Mouse (Mus musculus): ENCODE data around the gene Crybb2. TPM values are rescaled to one million over a fixed set of nuclear protein-coding genes. Genes with fewer than 3 reads are reported as not detected.

The Crybb2 gene
- polyA plus RNA-seq, 1 experiment = not detected

DNA sequence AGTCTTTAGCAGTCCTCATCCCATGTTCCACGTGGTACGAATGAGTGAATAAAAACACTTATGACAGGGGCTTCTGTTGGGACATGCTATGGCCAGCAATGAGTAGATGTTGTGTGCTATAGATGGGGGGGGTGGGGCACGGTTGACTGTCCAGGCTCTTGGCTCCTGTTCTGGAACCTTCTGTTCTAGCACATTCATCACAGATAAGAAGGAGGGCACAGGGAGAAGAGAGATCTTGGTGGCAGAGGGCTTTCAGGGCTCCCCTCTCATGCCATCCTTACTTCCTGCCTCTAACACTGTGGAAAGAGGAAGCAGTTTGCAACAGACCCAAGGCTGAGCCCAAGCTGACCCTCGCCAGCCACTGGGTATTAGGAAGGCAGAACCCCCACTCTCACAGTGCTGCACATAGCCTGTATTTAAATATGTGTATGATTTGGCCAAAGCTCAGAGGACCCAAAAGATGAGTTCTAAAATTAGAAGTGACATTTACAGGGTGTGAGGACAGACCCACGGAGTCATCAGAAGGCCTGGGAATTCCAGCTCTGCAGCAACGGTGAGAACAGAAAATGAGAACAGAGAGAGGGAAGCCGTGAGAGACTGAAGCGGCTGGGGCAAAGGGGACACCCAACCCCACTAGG, 60.6 kb downstream of the Crybb2 start:
- no peak overlapping the region for H3K4me2 ChIP-seq (ENCODE audit: low read depth)
- H3K36me3 ChIP-seq (ENCODE audit: control insufficient read depth, insufficient read depth) = no peaks in the 10 kb centered on the region
- no peak overlapping the region for H3K4me3 ChIP-seq
- no peaks in the 10 kb centered on the region for H3K79me2 ChIP-seq (ENCODE audit: control insufficient read depth, insufficient read depth)
- no peak overlapping the region for H3ac ChIP-seq (ENCODE audit: control insufficient read depth, insufficient read length)
- H3K27me3 ChIP-seq (ENCODE audit: control insufficient read depth, insufficient read depth, insufficient read length) = peaks cover 8% of the 10 kb centered on the region
- TF ChIP-seq MAX (IDR thresholded peaks at IDR 0.05; ENCODE audit: low read depth) = no peak

DNA sequence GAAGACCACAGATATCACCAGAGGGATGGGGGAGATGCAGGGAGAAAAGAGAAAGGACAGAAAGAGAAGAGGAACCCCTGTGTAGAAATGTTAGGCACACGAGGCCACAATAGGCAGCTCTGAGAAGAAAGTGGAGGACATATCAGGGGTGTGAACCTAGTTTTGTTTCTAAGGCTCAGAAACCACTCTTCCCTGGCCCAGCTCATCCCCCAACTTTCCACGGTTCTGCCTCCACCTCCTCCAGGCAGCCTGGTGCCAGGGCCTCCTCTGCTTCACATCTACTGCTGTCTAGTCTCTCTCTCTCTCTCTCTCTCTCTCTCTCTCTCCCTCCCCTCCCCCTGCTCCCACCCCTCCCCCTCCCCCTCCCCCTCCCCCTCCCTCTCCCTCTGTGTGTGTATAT, 61.4 kb downstream of the Crybb2 start:
- no peaks in the 10 kb centered on the region for H3K79me2 ChIP-seq (ENCODE audit: control insufficient read depth, insufficient read depth)
- H3K4me3 ChIP-seq = no peak overlapping the region
- TF ChIP-seq USF1 (IDR thresholded peaks at IDR 0.05; ENCODE audit: low read depth) (no peak), SRF (IDR thresholded peaks at IDR 0.05; ENCODE audit: control insufficient read depth, insufficient read length, low read depth) (no peak), MYOD1 (IDR thresholded peaks at IDR 0.05; ENCODE audit: control insufficient read depth in 1 of 3, insufficient read length in 2 of 3, low read depth in 2 of 3) (no peak), POLR2A (IDR thresholded peaks at IDR 0.05; ENCODE audit: insufficient read length, low read depth) (no peak), TCF3 (IDR thresholded peaks at IDR 0.05; ENCODE audit: insufficient read length, low read depth) (no peak), MAX (IDR thresholded peaks at IDR 0.05; ENCODE audit: low read depth) (no peak), TCF12 (IDR thresholded peaks at IDR 0.05; ENCODE audit: insufficient read depth, poor library complexity, severe bottlenecking) (no peak), POLR2AphosphoS2 (IDR thresholded peaks at IDR 0.05; ENCODE audit: insufficient read length, low read depth) (no peak), CEBPB (IDR thresholded peaks at IDR 0.05; ENCODE audit: insufficient read depth, poor library complexity, severe bottlenecking) (no peak), REST (IDR thresholded peaks at IDR 0.05; ENCODE audit: insufficient read depth, insufficient read length) (no peak), MYOG (IDR thresholded peaks at IDR 0.05; ENCODE audit: control insufficient read depth in 1 of 3, insufficient read depth in 1 of 3, insufficient read length in 2 of 3, low read depth in 2 of 3) (no peak), E2F4 (IDR thresholded peaks at IDR 0.05; ENCODE audit: insufficient read depth) (no peak)
- H3K27me3 ChIP-seq (ENCODE audit: control insufficient read depth, insufficient read depth, insufficient read length) = peaks cover 5% of the 10 kb centered on the region
- H3K36me3 ChIP-seq (ENCODE audit: control insufficient read depth, insufficient read depth) = no peaks in the 10 kb centered on the region
- H3ac ChIP-seq (ENCODE audit: control insufficient read depth, insufficient read length) = no peak overlapping the region
- no peak overlapping the region for H3K4me2 ChIP-seq (ENCODE audit: low read depth)

Other genes with a start within 250 kb of the Crybb2 start
- 1.6 TPM for gene Myo18b, start 173.8 kb downstream of the Crybb2 start, polyA plus RNA-seq (2012; fragmentation: generic; extraction: Trizol)
- gene Grk3, start 54.3 kb downstream of the Crybb2 start, polyA plus RNA-seq (2012; fragmentation: generic; extraction: Trizol) = not detected
- gene Crybb3, start 11.5 kb upstream of the Crybb2 start, polyA plus RNA-seq (2012; fragmentation: generic; extraction: Trizol) = 0.30 TPM
- gene 2900026A02Rik, start 151.1 kb upstream of the Crybb2 start, polyA plus RNA-seq (2012; fragmentation: generic; extraction: Trizol) = 16.6 TPM
- not detected for gene Tmem211, start 156.8 kb upstream of the Crybb2 start, polyA plus RNA-seq (2012; fragmentation: generic; extraction: Trizol)
- 3.6 TPM for gene Sgsm1, start 240.7 kb upstream of the Crybb2 start, polyA plus RNA-seq (2012; fragmentation: generic; extraction: Trizol)

Measured in myocyte (in vitro differentiated cells).